Mouse (Mus musculus) hindbrain, embryonic 11.5 days (tissue): Measurements from ENCODE around the gene Saal1. TPM values are rescaled to one million over a fixed set of nuclear protein-coding genes. Genes with fewer than 3 reads are reported as not detected.
"Not testable (repeated sequence)": the region's sequence is repeated elsewhere in the genome, so short reads cannot be mapped to it uniquely, and the experiment has no call there.

Experiments used
- ATAC-seq: fragments of 200-750 bp; cut with Nextera tagmentation; 2 replicates; pipeline ENCODE4 v1.8.0; 2017; ENCODE audit warnings: mild to moderate bottlenecking, moderate TSS enrichment, moderate library complexity; ENCODE audit not compliant: low FRiP score
- DNase-seq: peaks from one replicate; pipeline ENCODE4 v3.0.0-alpha.2; 2015; ENCODE audit warnings: low spot score
- H3K27ac ChIP-seq: fragments of 300-500 bp; sonication (generic); 2 replicates; pipeline ENCODE4 v1.5.1; 2014; ENCODE audit warnings: mild to moderate bottlenecking, low read depth, low read length
- H3K27me3 ChIP-seq: fragments of 300-500 bp; sonication (generic); 2 replicates; pipeline ENCODE4 v1.6.1; 2014; ENCODE audit warnings: mild to moderate bottlenecking, low read length, moderate library complexity, mixed read lengths; ENCODE audit not compliant: control insufficient read depth, insufficient read depth
- H3K36me3 ChIP-seq: fragments of 300-500 bp; sonication (generic); 2 replicates; pipeline ENCODE4 v1.6.1; 2014; ENCODE audit warnings: mild to moderate bottlenecking, low read length, moderate library complexity, mixed read lengths; ENCODE audit not compliant: control insufficient read depth, insufficient read depth
- H3K4me1 ChIP-seq: fragments of 300-500 bp; sonication (generic); replicated peaks from 2 replicates; pipeline ENCODE4 v1.6.1; 2014; ENCODE audit warnings: low read length, mixed read lengths; ENCODE audit not compliant: control insufficient read depth, insufficient read depth
- H3K4me2 ChIP-seq: fragments of 300-500 bp; sonication (generic); replicated peaks from 2 replicates; pipeline ENCODE4 v1.6.1; 2014; ENCODE audit warnings: mild to moderate bottlenecking, low read depth, low read length
- H3K4me3 ChIP-seq: fragments of 300-500 bp; sonication (generic); 2 replicates; pipeline ENCODE4 v1.5.1; 2014; ENCODE audit warnings: low read depth, low read length
- H3K9ac ChIP-seq: fragments of 300-500 bp; sonication (generic); 2 replicates; pipeline ENCODE4 v1.6.1; 2014; ENCODE audit warnings: low read depth, low read length
- H3K9me3 ChIP-seq: fragments of 300-500 bp; sonication (generic); 2 replicates; pipeline ENCODE4 v1.6.1; 2016; ENCODE audit warnings: low read length; ENCODE audit not compliant: control insufficient read depth
- WGBS: fragments of 180-500 bp; shearing (Covaris S2); extraction: QIAGEN DNeasy Blood & Tissue Kit; methylation state at CpG from one replicate; pipeline ENCODE4 v1.1.7; 2014; 5-methylcytosine and 5-hydroxymethylcytosine counted together
- polyA plus RNA-seq: library from polyadenylated mRNA; unstranded; fragments of >200 nt; fragmentation: Nextera tagmentation; extraction: Ambion mirVana; gene quantifications from 2 replicates; pipeline ENCODE4 v1.2.1, GENCODE M21; 2014

Gene Saal1
- polyA plus RNA-seq = 41.4 and 44.9 TPM in 2 replicates

DNA sequence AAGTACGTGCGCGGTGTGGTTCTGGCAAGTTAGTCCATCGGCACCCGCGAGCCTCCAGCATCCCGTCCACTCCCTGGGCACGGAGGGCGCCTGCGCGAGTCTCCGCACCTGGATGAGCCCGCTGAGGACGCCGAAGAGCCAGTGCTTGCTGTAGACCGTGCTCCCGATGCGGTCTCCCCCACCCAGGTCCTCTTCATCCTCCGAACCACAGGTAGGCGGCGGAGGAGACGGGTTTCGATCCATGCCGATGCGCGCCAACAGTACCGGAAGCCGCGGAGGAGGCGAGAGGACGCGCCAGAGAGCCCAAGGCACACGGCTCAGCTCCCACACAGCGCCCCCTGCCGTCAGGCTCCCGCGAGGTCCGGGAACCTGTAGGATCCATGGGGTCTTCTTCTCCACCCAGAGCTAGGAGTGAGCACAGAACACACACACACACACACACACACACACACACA, at the start of gene Saal1:
Saal1 (minus strand) TSS at position 291 of the 455 bp plus-strand sequence.
- ATAC-seq (peak; percentile 97), DNase-seq (peak; percentile 99)
- Histone ChIP-seq H3K9ac (peak within 1 kb of the TSS; percentile 91), H3K4me3 (peak within 1 kb of the TSS; percentile 90), H3K36me3 (no peaks in the 10 kb centered on the region), H3K4me2 (peak within 1 kb of the TSS; percentile 50), H3K27me3 (no peaks in the 10 kb centered on the region), H3K4me1 (no peaks in the 10 kb centered on the region; the same call in 1 of the 2 replicates), H3K27ac (peak within 1 kb of the TSS; percentile 71; the same call in 1 of the 2 replicates), H3K9me3 (no peaks in the 10 kb centered on the region)
- WGBS = under 1% methylated on average over 37 of the region's 38 CpGs

DNA sequence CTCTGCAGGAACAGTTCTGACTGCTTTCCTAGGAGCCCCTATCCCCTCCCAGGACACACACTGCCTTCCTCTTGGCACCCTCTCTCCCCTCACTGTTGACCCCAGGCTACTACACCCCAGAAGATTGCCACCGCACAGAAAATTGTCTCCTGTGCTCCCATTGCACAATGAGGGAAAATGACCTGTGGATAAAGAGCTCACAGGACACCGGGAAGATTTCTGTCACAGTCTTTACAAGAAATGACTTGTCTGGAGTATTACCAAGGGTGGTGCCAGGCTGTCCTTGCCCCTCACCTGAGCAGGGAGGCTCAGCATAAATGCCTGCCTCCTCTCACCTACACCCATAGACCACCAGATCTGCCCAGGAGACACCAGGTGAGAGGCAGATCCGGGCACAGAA, 41.0 kb upstream of the Saal1 start, which contains the start of gene Saa2:
Saa2 (plus strand) TSS at position 301 of the 400 bp plus-strand sequence.
- WGBS = 77% methylated on average over 3 of the region's 3 CpGs
- DNase-seq (no peak), ATAC-seq (no peak)
- Histone ChIP-seq H3K27me3 (no peaks in the 10 kb centered on the region), H3K4me3 (no peak within 1 kb of the TSS), H3K9ac (no peak within 1 kb of the TSS), H3K4me1 (no peaks in the 10 kb centered on the region), H3K4me2 (no peak within 1 kb of the TSS), H3K9me3 (no peaks in the 10 kb centered on the region), H3K36me3 (no peaks in the 10 kb centered on the region), H3K27ac (no peak within 1 kb of the TSS)

DNA sequence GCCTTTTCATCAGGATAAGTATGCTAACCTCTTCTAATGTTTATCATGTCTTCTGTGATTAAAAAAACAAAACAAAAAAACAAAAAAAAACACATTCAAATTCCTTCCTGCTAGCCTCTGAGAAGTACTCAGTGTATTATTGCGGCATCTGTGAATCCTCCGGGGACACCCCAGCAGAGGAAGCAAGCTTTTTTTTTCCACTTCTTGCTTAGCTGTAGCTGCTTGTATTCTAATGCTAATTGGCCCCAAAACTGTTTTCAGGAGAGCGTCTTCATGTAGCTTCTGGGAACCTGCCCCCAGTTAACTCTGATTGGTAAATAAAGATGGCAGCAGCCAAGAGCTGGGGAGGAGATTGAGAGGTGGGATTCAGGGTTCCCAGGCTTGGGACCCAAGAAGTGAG, 38.0 kb upstream of the Saal1 start:
- H3K4me1 ChIP-seq = no peaks in the 10 kb centered on the region
- H3K36me3 ChIP-seq = no peaks in the 10 kb centered on the region
- H3K27ac ChIP-seq = no peak overlapping the region
- no peak overlapping the region for H3K9ac ChIP-seq
- DNase-seq = no peak
- no peak overlapping the region for H3K4me3 ChIP-seq
- no peaks in the 10 kb centered on the region for H3K27me3 ChIP-seq
- no peak overlapping the region for H3K4me2 ChIP-seq
- ATAC-seq = no peak
- 45% methylated on average over 3 of the region's 3 CpGs for WGBS
- no peaks in the 10 kb centered on the region for H3K9me3 ChIP-seq

DNA sequence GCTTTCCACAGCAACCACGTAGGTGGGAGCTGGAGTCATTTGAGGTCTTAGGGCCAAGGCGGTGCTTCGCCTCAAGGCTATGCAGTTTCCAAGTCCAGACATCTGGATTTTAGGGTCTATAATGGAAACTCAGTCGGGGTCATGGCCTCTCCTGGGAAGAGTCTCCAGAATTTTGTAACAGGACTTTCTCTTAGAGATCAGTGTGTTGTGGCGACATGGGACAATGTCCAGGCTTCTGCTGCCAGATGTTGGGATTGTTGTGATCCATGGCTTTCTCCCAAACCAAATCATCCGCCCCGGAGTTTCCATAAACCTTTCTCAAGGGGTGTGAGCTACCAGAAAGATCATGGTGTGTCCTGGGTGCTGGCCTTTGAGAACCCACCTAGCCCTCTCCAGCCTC, 35.9 kb upstream of the Saal1 start:
- DNase-seq (no peak), ATAC-seq (no peak)
- H3K9me3 ChIP-seq = no peaks in the 10 kb centered on the region
- no peaks in the 10 kb centered on the region for H3K36me3 ChIP-seq
- no peak overlapping the region for H3K4me2 ChIP-seq
- no peak overlapping the region for H3K27ac ChIP-seq
- WGBS = 91% methylated on average over 7 of the region's 7 CpGs
- H3K4me1 ChIP-seq = no peaks in the 10 kb centered on the region
- no peak overlapping the region for H3K9ac ChIP-seq
- H3K4me3 ChIP-seq = no peak overlapping the region
- H3K27me3 ChIP-seq = no peaks in the 10 kb centered on the region

DNA sequence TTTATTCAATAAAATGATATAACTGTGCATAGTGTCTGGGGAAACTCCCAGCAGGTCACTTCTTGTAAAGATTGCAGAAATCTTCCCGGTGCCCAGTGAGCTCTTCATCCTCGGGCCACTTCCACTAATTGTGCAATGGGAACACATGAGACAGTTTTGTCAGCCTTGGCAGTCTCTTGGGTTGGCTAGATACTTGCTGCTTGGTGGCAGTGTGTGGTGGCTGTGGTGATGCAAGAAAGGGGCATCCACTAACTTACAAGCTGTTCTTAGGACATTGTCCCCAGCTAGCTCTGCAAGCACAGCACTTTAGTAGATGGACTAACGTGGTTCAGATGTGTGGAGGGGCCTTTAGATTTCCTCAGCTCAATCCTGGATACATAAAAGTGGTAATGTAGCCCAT, 35.3 kb upstream of the Saal1 start:
- Histone ChIP-seq H3K9ac (no peak overlapping the region), H3K9me3 (no peaks in the 10 kb centered on the region), H3K4me3 (no peak overlapping the region), H3K27ac (no peak overlapping the region), H3K4me1 (no peaks in the 10 kb centered on the region), H3K36me3 (no peaks in the 10 kb centered on the region), H3K4me2 (no peak overlapping the region), H3K27me3 (no peaks in the 10 kb centered on the region)
- 85% methylated on average over 3 of the region's 3 CpGs for WGBS
- ATAC-seq = no peak
- DNase-seq = no peak

DNA sequence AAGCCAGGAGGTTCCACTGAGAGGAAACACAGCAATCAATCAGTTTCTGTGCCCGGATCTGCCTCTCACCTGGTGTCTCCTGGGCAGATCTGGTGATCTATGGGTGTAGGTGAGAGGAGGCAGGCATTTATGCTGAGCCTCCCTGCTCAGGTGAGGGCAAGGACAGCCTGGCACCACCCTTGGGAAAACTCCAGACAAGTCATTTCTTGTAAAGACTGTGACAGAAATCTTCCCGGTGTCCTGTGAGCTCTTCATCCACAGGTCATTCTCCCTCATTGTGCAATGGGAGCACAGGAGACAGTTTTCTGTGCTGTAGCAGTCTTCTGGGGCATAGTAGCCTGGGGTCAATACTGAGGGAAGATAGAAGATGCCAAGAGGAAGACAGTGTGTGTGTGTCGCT, 32.4 kb upstream of the Saal1 start, which contains the start of gene Saa1:
Saa1 (minus strand) TSS at position 101 of the 400 bp plus-strand sequence.
- H3K4me3 ChIP-seq, H3K27ac ChIP-seq, H3K4me2 ChIP-seq, H3K9me3 ChIP-seq, DNase-seq, H3K36me3 ChIP-seq, ATAC-seq, H3K4me1 ChIP-seq, H3K27me3 ChIP-seq, H3K9ac ChIP-seq: not testable (repeated sequence)
- WGBS = 81% methylated on average over 3 of the region's 3 CpGs

DNA sequence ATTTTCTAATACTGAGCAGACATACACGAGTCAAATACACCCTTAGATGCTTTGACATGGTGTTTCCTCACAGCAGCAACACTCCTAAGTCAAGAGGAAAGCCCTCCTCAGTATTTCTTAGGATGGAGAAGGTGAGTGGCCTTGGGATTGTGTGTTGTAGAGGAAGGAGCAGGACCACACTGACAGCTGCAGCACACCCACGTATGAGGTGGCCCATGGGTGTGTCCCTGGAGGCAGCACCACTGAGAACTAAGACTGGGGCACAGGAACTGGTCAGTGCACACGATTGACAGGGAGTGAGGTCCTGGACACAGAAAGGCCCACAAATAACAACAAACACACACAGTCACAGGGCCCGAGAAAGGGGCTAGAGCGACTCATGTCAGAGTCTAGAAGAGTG, 29.6 kb upstream of the Saal1 start:
- H3K9me3 ChIP-seq, H3K4me1 ChIP-seq, H3K27ac ChIP-seq, H3K9ac ChIP-seq, DNase-seq, H3K36me3 ChIP-seq, H3K4me3 ChIP-seq, H3K4me2 ChIP-seq, ATAC-seq, H3K27me3 ChIP-seq: not testable (repeated sequence)
- WGBS = 78% methylated on average over 5 of the region's 5 CpGs

DNA sequence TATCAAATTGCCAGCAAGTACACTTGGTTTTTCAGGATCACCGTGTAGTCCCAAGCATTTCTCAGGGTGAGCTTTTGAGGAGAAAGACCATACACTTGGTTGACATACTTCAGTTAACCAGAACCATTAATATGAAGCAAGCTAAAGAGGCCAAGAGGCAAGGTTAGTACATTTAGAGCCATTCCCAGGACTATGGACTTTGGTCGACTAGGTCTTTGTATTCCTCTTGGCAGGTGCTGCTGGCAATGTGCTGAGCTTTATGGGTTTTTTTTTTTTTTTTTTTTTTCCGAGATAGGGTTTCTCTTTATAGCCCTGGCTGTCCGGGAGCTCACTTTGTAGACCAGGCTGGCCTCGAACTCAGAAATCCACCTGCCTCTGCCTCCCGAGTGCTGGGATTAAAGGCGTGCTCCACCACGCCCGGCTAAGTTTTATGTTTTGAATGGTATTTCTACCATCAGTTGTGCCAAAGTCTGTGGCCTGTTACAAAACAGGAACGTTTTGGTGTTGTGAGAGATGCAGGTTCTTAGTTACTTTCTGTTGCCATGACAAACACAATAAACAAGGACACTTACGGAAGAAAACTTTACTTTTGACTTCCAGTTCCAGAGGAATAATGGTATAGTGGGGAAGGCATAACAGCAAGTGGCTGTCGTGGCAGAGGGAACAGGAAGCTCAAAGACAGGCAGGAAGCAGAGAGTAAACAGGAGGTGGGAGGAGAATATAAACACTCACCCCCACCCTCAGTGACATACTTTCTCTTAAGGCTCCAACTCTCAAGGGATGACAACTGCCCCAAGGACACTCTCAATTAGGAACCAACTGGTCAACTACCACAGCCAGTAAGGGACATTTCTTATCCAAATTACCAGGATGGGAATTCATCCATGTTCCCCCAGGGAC, 28.3 kb upstream of the Saal1 start:
- H3K4me1 ChIP-seq = no peaks in the 10 kb centered on the region
- WGBS = 86% methylated on average over 12 of the region's 12 CpGs
- no peak overlapping the region for H3K27ac ChIP-seq
- H3K9ac ChIP-seq = no peak overlapping the region
- H3K36me3 ChIP-seq = no peaks in the 10 kb centered on the region
- no peak overlapping the region for H3K4me3 ChIP-seq
- no peaks in the 10 kb centered on the region for H3K27me3 ChIP-seq
- no peak overlapping the region for H3K4me2 ChIP-seq
- DNase-seq = no peak
- ATAC-seq = no peak
- no peaks in the 10 kb centered on the region for H3K9me3 ChIP-seq

DNA sequence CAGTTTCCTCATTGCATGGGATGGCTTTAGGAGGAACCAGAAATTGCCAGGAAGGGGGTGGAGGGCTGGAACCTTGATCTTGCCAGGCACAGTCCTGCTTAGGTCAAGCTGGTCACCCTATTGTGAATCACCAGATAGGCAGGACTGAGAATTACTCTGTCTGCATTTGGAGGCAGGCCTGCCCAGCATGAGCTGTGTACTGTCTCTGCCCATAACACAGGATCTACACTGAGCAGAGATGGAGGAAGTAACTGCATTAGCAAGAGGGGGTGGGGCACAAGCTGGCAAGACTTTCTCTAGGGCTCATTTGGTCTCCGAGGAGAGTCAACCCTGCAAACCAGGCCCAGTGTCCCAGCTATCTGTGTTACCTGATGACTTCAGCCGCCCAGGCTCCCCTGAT, 24.5 kb upstream of the Saal1 start:
- ATAC-seq = no peak
- Histone ChIP-seq H3K4me2 (no peak overlapping the region), H3K9me3 (no peaks in the 10 kb centered on the region), H3K9ac (no peak overlapping the region), H3K4me1 (no peaks in the 10 kb centered on the region), H3K27me3 (no peaks in the 10 kb centered on the region), H3K4me3 (no peak overlapping the region), H3K27ac (no peak overlapping the region), H3K36me3 (no peaks in the 10 kb centered on the region)
- 82% methylated on average over 2 of the region's 2 CpGs for WGBS
- DNase-seq = no peak
